Mouse (Mus musculus) erythroblast, embryonic 14.5 days (primary cell): Measurements from ENCODE around the gene Mga.

ENCODE experiments used
- GATA1 ChIP-seq: IDR thresholded peaks from 2 replicates; pipeline ENCODE4 v1.6.1; 2012; ENCODE audit warnings: low read length, inconsistent platforms, mixed read lengths
- TAL1 ChIP-seq: IDR thresholded peaks from 3 replicates; pipeline ENCODE4 v1.6.1; 2012; ENCODE audit warnings: low read length, inconsistent platforms, mixed read lengths

GRCm38 (mm10) chr2:119985871-119986270 is 88.8 kb downstream of the Mga start:
- TF ChIP-seq TAL1 (no peak), GATA1 (no peak)
